Mouse (Mus musculus) mature B cell (primary cell): ENCODE results near the gene Sun3.

Source experiments
- in situ Hi-C: fragments of 300-500 bp; cut with MboI; formaldehyde crosslinking; loops from 2 replicates; pipeline ENCODE4 v1.14.3; 2019

The Sun3 gene

GRCm38 (mm10) chr11:8983237-8983861 is 65.4 kb downstream of the Sun3 start:
- in situ Hi-C loops: no loop called here

- in situ Hi-C loops: no loop called here
Measured at GRCm38 (mm10) chr11:8978154-8978553, 70.6 kb downstream of the Sun3 start.

DNA sequence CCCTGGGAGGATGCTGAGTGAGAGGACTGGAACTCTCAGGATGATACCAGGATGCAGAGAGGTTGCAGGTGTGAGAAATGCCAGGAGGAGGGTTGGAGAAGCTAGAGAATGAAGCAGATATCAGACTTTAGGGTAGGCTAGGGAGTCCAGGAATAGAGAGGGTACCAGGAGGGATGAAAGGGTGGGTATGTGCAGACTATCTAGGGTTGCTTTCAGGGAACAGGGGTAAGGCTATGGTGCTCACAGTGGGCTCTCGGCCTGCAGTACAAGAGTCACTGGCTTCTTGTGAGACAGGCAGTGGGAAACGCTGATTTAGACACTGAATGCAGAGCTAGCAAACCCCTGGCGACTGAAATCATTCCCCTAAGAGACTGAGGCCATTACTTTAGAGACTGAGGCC is 75.6 kb downstream of the Sun3 start, which contains the start of gene Pkd1l1:
TSS of gene Pkd1l1 (minus strand) at position 101 of the 400 bp plus-strand sequence.
- in situ Hi-C loops: no loop called here

- in situ Hi-C loops: no loop called here
Measured at GRCm38 (mm10) chr11:8972093-8972492, 76.7 kb downstream of the Sun3 start.

GRCm38 (mm10) chr11:8970509-8970908 is 78.3 kb downstream of the Sun3 start:
- in situ Hi-C loops: no loop called here

DNA sequence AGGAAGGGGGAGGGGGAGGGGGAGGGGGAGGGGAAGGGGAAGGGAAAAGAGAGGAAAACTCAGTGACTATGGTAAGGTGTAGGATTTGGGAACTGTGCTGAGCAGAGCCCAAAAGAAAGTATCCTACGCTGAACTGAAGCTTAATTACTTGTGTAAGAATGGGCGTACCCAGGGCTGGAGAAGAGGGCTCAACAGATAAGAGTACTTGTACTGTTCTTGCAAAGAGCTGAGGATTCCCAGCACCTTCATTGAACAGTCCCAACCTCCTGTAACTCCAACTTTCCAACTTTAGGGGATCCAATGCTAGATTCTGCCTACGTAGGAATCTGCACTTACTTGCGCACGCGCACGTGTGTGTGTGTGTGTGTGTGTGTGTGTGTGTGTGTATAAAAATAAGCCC is 80.7 kb downstream of the Sun3 start:
- in situ Hi-C loops: no loop called here
